Mouse (Mus musculus): ENCODE measurements around the gene Mmp23. TPM values are rescaled to one million over a fixed set of nuclear protein-coding genes. Genes with fewer than 3 reads are reported as not detected.

Mmp23 gene
- total and polyA plus RNA-seq, 2 experiments from 2014 or later: 2.9 to 6.0 TPM

- H3K27ac ChIP-seq (ENCODE audit: low read depth, low read length): no peak overlapping the region
- H3K27me3 ChIP-seq (ENCODE audit: insufficient read depth, low read length): peaks cover 37% of the 10 kb centered on the region
- peak overlapping the region; percentile 21 for H3K4me3 ChIP-seq (ENCODE audit: low read depth, low read length)
- DNase-seq (peak; percentile 28), ATAC-seq (peak; percentile 21; the same call in 1 of the 2 replicates)
- H3K4me2 ChIP-seq (ENCODE audit: low read depth): peak overlapping the region; percentile 40
- no peak for TF ChIP-seq CTCF (IDR thresholded peaks at IDR 0.05; ENCODE audit: low read depth)
- peaks cover 70% of the 10 kb centered on the region for H3K36me3 ChIP-seq (ENCODE audit: insufficient read depth)
- H3K9ac ChIP-seq: no peak overlapping the region
- 9% methylated on average over 50 of the region's 52 CpGs for WGBS
- H3K9me3 ChIP-seq (ENCODE audit: low read length): no peaks in the 10 kb centered on the region
- peaks cover 11% of the 10 kb centered on the region for H3K4me1 ChIP-seq (ENCODE audit: insufficient read depth)
These were observed 1.5 kb upstream of the Mmp23 start for GRCm38 (mm10) chr4:155654456-155655298.

DNA sequence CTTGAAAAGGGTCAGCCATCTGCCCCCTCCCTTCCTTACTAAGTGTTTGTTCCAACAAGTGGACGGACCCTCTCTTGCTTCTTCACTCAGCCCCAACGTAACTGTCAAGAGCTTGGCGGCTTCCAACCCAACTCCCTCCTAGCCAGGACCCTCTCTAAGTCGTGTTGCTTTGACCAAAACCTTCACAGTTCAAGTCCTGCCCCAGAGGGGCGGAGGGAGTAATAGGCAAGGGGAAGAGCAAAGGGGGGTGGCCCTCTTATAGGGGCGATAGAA, 935 bp upstream of the Mmp23 start:
- H3K4me3 ChIP-seq (ENCODE audit: low read depth, low read length): peak overlapping the region; percentile 21; the same call in 1 of the 2 replicates
- no peaks in the 10 kb centered on the region for H3K9me3 ChIP-seq (ENCODE audit: low read length)
- H3K4me1 ChIP-seq (ENCODE audit: insufficient read depth): peaks cover 11% of the 10 kb centered on the region
- H3K4me2 ChIP-seq (ENCODE audit: low read depth): peak overlapping the region; percentile 40
- H3K36me3 ChIP-seq (ENCODE audit: insufficient read depth): peaks cover 70% of the 10 kb centered on the region
- 11% methylated on average over 6 of the region's 6 CpGs for WGBS
- no peak overlapping the region for H3K27ac ChIP-seq (ENCODE audit: low read depth, low read length)
- no peak for TF ChIP-seq CTCF (IDR thresholded peaks at IDR 0.05; ENCODE audit: low read depth)
- DNase-seq: no peak
- no peak for ATAC-seq
- H3K27me3 ChIP-seq (ENCODE audit: insufficient read depth, low read length): peaks cover 37% of the 10 kb centered on the region
- no peak overlapping the region for H3K9ac ChIP-seq

DNA sequence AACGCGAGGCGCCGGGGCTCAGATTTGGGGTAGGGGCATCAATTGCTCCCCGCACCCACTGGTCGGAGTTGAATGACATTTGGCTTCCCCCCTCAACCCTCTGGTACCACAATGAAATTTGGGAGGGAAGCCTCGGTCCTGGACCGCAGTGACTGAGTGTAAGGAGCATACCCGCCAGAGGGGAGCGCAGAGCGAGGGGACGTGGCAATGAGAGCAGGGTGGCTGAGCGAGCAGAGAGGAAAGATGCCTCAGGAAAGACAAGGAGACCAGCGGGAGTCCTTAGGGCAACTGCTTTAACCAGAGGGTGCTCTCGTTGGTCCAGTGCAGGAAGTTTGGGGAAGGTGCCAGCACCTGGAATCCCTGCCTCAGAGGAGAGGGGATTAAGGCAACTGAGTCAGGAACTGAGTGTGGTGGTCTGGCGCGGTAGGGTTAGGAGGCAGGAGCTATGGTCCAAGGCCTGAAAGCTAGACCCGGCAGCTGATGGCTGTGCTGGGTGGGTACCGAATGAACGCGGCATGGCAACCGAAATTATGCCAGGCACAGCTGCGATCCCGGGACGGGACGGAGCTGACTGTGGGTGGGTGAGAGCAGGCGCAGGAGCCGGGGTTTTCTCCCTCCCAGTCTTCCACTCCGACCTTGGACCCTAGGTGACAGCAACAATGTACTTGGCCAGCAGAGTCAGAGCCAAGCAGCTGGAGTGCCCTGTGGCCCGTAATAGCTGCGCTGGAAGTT, 433 bp upstream of the Mmp23 start:
- Histone ChIP-seq H3K4me2 (ENCODE audit: low read depth) (peak overlapping the region; percentile 56), H3K27ac (ENCODE audit: low read depth, low read length) (no peak overlapping the region), H3K9ac (peak overlapping the region; percentile 14; the same call in 1 of the 2 replicates), H3K4me3 (ENCODE audit: low read depth, low read length) (peak overlapping the region; percentile 27), H3K9me3 (ENCODE audit: low read length) (no peaks in the 10 kb centered on the region), H3K36me3 (ENCODE audit: insufficient read depth) (peaks cover 70% of the 10 kb centered on the region), H3K4me1 (ENCODE audit: insufficient read depth) (peaks cover 11% of the 10 kb centered on the region), H3K27me3 (ENCODE audit: insufficient read depth, low read length) (peaks cover 37% of the 10 kb centered on the region)
- WGBS: 3% methylated on average over 31 of the region's 31 CpGs
- TF ChIP-seq CTCF (IDR thresholded peaks at IDR 0.05; ENCODE audit: low read depth): peak; percentile 42
- DNase-seq: peak; percentile 51
- ATAC-seq: peak; percentile 62; the same call in 1 of the 2 replicates

DNA sequence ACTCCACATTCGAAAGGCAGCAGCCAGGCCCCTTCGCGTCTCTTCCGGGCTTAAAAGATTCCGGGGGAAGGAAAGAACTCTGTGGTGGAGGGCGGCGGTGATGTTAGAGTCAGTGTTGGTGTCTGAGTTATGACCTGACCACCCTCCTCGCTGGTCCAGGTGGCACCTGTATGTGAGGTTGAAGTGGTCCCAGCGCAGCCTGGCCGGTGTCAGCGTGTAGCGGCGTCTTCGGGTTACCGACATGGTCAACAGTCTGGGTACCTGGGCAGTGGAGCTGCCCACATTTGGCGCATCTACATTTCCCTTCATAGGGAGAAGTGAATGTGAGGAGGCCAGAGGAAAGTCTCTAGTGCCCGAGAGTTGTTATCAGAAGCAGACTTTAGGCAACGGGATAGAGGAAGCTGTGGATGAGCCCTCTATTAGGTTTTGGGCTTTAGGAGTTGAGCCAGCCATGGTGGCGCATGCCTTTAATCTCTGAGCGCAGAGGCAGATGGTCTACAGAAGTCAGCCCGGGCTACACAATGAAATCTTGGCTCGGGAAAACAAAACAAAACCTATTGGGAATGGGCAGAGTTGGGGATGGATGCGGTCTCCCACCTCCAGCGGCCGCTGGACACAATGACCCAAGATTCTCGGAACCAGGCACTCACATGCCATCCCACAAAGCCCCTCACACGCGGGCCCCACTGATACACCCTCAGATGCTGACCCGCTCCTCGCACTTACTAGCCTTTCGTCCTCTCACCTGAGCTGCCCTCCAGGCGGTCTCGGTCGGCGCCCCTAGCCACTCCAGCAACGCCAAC, 700 bp downstream of the Mmp23 start:
- 25% methylated on average over 36 of the region's 36 CpGs for WGBS
- H3K27me3 ChIP-seq (ENCODE audit: insufficient read depth, low read length): peaks cover 37% of the 10 kb centered on the region
- peak overlapping the region; percentile 56 for H3K4me2 ChIP-seq (ENCODE audit: low read depth)
- H3K4me1 ChIP-seq (ENCODE audit: insufficient read depth): peaks cover 11% of the 10 kb centered on the region
- no peak for TF ChIP-seq CTCF (IDR thresholded peaks at IDR 0.05; ENCODE audit: low read depth)
- no peak overlapping the region for H3K27ac ChIP-seq (ENCODE audit: low read depth, low read length)
- H3K36me3 ChIP-seq (ENCODE audit: insufficient read depth): peaks cover 71% of the 10 kb centered on the region
- DNase-seq (peak; percentile 16), ATAC-seq (no peak)
- H3K4me3 ChIP-seq (ENCODE audit: low read depth, low read length): peak overlapping the region; percentile 27
- no peaks in the 10 kb centered on the region for H3K9me3 ChIP-seq (ENCODE audit: low read length)
- peak overlapping the region; percentile 14; the same call in 1 of the 2 replicates for H3K9ac ChIP-seq

DNA sequence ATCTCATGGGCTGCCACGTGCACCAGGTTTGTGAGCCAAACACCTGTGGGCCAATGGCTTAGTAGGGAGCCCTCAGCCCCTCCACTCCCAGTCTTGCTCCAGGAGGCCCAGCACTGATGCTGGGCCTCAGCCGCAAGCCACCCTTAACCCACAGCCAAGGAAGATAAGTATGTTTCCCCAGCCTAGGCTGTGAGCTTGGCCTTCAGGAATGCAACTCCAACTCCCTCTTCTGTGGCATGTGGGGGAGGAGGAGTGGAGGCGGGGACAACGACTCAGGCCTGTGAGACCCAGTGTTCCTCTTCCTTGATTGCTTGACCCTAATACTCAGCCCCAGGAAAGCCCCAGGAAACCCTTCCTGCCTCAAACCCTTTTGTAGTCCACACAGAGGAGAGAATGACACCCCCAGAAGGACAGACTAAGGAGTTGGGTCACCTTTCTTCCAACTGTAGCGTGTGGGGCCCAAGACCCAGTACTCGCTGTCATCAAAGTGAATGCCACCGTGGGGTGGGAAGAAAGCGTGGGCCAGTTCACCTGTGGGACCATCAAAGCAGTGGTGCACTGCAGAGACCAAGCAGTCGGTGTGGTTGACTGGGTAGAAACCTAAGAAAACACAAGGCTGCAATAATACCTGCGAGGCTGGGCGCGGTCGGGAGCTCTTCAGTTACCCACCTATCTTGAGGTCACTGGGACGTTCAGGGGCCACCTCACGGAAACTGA, 1.5 kb downstream of the Mmp23 start:
- H3K27ac ChIP-seq (ENCODE audit: low read depth, low read length): no peak overlapping the region
- H3K9me3 ChIP-seq (ENCODE audit: low read length): no peaks in the 10 kb centered on the region
- H3K36me3 ChIP-seq (ENCODE audit: insufficient read depth): peaks cover 72% of the 10 kb centered on the region
- no peak overlapping the region for H3K4me2 ChIP-seq (ENCODE audit: low read depth)
- no peak overlapping the region for H3K9ac ChIP-seq
- DNase-seq (no peak), ATAC-seq (no peak)
- TF ChIP-seq CTCF (IDR thresholded peaks at IDR 0.05; ENCODE audit: low read depth): no peak
- WGBS: 69% methylated on average over 15 of the region's 15 CpGs
- H3K4me1 ChIP-seq (ENCODE audit: insufficient read depth): peaks cover 11% of the 10 kb centered on the region
- no peak overlapping the region for H3K4me3 ChIP-seq (ENCODE audit: low read depth, low read length)
- H3K27me3 ChIP-seq (ENCODE audit: insufficient read depth, low read length): peaks cover 37% of the 10 kb centered on the region

DNA sequence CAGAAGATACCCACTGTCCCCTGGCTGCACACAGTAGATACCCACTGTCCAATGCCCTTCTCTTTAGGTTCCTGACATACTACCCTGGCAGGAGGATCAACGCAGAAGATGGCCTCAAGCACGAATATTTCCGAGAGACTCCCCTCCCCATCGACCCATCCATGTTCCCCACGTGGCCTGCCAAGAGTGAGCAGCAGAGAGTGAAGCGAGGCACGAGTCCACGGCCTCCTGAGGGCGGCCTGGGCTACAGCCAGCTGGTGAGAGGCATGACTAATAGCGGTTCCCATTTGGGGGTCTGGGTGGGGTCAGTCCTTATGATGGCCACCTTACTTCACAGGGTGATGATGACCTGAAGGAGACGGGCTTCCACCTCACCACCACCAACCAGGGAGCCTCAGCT, 3.8 kb downstream of the Mmp23 start:
- no peak overlapping the region for H3K4me3 ChIP-seq (ENCODE audit: low read depth, low read length)
- H3K36me3 ChIP-seq (ENCODE audit: insufficient read depth): peaks cover 62% of the 10 kb centered on the region
- peaks cover 7% of the 10 kb centered on the region for H3K4me1 ChIP-seq (ENCODE audit: insufficient read depth)
- no peak overlapping the region for H3K9ac ChIP-seq
- no peak overlapping the region for H3K4me2 ChIP-seq (ENCODE audit: low read depth)
- no peak for TF ChIP-seq CTCF (IDR thresholded peaks at IDR 0.05; ENCODE audit: low read depth)
- peaks cover 19% of the 10 kb centered on the region for H3K27me3 ChIP-seq (ENCODE audit: insufficient read depth, low read length)
- DNase-seq (no peak), ATAC-seq (no peak)
- 89% methylated on average over 11 of the region's 11 CpGs for WGBS
- H3K27ac ChIP-seq (ENCODE audit: low read depth, low read length): no peak overlapping the region
- no peaks in the 10 kb centered on the region for H3K9me3 ChIP-seq (ENCODE audit: low read length)
